Mouse (Mus musculus) cerebellum, adult 2 months (tissue): ENCODE results near the gene Olfr1264.

Experiments used
- CTCF ChIP-seq: fragments of 200-500 bp; IDR thresholded peaks from 2 replicates; pipeline ENCODE4 v1.5.1; 2011; ENCODE audit warnings: low read depth, mild to moderate bottlenecking, control low read depth, low read length, moderate library complexity, borderline replicate concordance; ENCODE audit not compliant: insufficient read depth
- POLR2A ChIP-seq: fragments of 200-500 bp; IDR thresholded peaks from 2 replicates; pipeline ENCODE4 v1.6.1; 2011; ENCODE audit warnings: low read length, control low read depth, borderline replicate concordance; ENCODE audit not compliant: insufficient read depth

DNA sequence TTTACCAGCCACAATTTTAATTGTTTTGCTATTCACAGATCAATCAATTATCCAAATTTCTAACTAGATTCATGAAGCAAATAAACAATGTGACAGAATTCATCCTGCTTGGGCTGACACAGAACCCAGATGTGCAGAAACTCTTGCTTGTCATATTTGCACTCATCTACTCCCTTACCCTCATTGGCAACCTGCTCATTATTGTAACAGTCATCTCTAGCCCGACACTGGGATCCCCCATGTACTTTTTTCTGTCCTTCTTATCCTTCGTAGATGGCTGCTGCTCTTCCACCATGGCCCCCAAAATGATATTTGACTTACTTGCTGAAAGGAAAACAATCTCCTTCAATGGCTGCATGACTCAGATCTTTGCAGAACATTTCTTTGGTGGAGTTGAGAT lies 47.7 kb downstream of the Olfr1264 start:
- TF ChIP-seq CTCF (no peak), POLR2A (no peak)
